Mouse (Mus musculus) hindbrain, embryonic 12.5 days (tissue): ENCODE data around the gene Itpr1. TPM values are rescaled to one million over a fixed set of nuclear protein-coding genes. Genes with fewer than 3 reads are reported as not detected.

Experiments used
- ATAC-seq: fragments of 200-750 bp; cut with Nextera tagmentation; 2 replicates; pipeline ENCODE4 v1.8.0; 2017; ENCODE audit warnings: moderate TSS enrichment; ENCODE audit not compliant: low FRiP score
- H3K27ac ChIP-seq: fragments of 300-500 bp; sonication (generic); 2 replicates; pipeline ENCODE4 v1.5.1; 2016; ENCODE audit warnings: mild to moderate bottlenecking
- H3K27me3 ChIP-seq: fragments of 300-500 bp; sonication (generic); 2 replicates; pipeline ENCODE4 v1.6.1; 2016; ENCODE audit warnings: mild to moderate bottlenecking
- H3K36me3 ChIP-seq: fragments of 300-500 bp; sonication (generic); 2 replicates; pipeline ENCODE4 v1.6.1; 2016; ENCODE audit warnings: mild to moderate bottlenecking
- H3K4me1 ChIP-seq: fragments of 300-500 bp; sonication (generic); 2 replicates; pipeline ENCODE4 v1.6.1; 2016
- H3K4me2 ChIP-seq: fragments of 300-500 bp; sonication (generic); replicated peaks from 2 replicates; pipeline ENCODE4 v1.6.1; 2016; ENCODE audit warnings: mild to moderate bottlenecking
- H3K4me3 ChIP-seq: fragments of 300-500 bp; sonication (generic); 2 replicates; pipeline ENCODE4 v1.5.1; 2016; ENCODE audit warnings: mild to moderate bottlenecking
- H3K9ac ChIP-seq: fragments of 300-500 bp; sonication (generic); 2 replicates; pipeline ENCODE4 v1.6.1; 2016; ENCODE audit warnings: mild to moderate bottlenecking, moderate library complexity
- H3K9me3 ChIP-seq: fragments of 300-500 bp; sonication (generic); replicated peaks from 2 replicates; pipeline ENCODE4 v1.6.1; 2016; ENCODE audit warnings: mild to moderate bottlenecking
- WGBS: fragments of 180-500 bp; shearing (Covaris S2); methylation state at CpG from one replicate; pipeline ENCODE4 v1.1.7; 2016; 5-methylcytosine and 5-hydroxymethylcytosine counted together
- polyA plus RNA-seq: library from polyadenylated mRNA; unstranded; fragments of >200 nt; fragmentation: Nextera tagmentation; extraction: Ambion mirVana; gene quantifications from 2 replicates; pipeline ENCODE4 v1.2.1, GENCODE M21; 2016

The Itpr1 gene
- polyA plus RNA-seq, 1 experiment from 2014 or later, result 8.2 TPM

DNA sequence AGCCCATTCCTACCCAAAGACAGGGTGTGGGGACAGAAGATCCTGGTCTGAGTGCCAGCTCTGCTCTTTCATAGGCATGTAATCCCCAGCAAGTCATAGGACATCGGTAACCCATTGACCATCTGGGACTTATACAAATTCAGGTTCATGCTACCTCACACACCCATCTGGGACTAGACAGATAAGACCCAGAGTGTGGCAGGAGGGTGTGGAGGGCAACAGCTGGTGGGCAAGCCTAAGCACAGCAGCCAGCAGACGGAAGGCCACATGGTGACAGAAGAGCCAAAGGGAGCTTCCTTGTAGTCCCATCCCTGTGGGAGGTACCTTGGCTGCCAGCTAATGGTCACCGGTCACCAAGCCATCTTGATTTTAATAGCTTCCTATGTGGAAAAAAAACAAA, 316.3 kb downstream of the Itpr1 start:
- 82% methylated on average over 3 of the region's 3 CpGs for WGBS
- no peak overlapping the region for H3K4me2 ChIP-seq
- H3K4me3 ChIP-seq, result no peak overlapping the region
- H3K9ac ChIP-seq, result no peak overlapping the region
- peaks cover 14% of the 10 kb centered on the region for H3K4me1 ChIP-seq
- H3K36me3 ChIP-seq, result no peaks in the 10 kb centered on the region
- no peaks in the 10 kb centered on the region for H3K27me3 ChIP-seq
- ATAC-seq, result no peak
- no peak overlapping the region for H3K27ac ChIP-seq
- no peaks in the 10 kb centered on the region for H3K9me3 ChIP-seq

DNA sequence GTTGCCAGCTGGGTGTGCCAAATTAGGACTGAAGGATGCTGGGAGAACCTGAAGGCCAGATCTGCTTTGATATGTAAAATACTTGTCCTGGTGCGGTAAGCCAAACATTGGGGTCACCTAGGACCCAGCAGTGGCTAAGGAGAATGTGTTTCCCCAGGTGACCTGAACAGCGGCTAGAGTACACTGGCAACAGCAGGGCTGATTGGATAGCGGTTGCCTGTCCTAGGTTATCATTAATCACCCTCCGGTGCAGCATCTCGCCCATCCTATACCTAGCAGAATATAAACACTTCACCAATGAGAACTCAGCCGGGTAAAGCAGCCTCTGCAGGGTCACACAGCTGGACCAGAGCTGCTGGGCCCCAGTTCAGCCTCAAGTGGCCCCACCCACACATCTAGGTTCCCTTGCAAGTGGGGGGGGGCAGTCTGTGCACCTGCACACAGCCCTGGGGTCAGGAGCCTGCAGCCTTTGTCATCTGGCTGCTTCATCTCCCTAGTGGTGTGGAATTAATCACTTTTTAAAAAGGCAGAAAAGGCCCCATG, 318.0 kb downstream of the Itpr1 start:
- Histone ChIP-seq H3K4me2 (no peak overlapping the region), H3K4me1 (peaks cover 14% of the 10 kb centered on the region), H3K4me3 (no peak overlapping the region), H3K9ac (no peak overlapping the region), H3K27me3 (no peaks in the 10 kb centered on the region), H3K9me3 (no peaks in the 10 kb centered on the region), H3K27ac (peak overlapping the region; percentile 56), H3K36me3 (no peaks in the 10 kb centered on the region)
- peak; percentile 79 for ATAC-seq
- 28% methylated on average over 6 of the region's 6 CpGs for WGBS

DNA sequence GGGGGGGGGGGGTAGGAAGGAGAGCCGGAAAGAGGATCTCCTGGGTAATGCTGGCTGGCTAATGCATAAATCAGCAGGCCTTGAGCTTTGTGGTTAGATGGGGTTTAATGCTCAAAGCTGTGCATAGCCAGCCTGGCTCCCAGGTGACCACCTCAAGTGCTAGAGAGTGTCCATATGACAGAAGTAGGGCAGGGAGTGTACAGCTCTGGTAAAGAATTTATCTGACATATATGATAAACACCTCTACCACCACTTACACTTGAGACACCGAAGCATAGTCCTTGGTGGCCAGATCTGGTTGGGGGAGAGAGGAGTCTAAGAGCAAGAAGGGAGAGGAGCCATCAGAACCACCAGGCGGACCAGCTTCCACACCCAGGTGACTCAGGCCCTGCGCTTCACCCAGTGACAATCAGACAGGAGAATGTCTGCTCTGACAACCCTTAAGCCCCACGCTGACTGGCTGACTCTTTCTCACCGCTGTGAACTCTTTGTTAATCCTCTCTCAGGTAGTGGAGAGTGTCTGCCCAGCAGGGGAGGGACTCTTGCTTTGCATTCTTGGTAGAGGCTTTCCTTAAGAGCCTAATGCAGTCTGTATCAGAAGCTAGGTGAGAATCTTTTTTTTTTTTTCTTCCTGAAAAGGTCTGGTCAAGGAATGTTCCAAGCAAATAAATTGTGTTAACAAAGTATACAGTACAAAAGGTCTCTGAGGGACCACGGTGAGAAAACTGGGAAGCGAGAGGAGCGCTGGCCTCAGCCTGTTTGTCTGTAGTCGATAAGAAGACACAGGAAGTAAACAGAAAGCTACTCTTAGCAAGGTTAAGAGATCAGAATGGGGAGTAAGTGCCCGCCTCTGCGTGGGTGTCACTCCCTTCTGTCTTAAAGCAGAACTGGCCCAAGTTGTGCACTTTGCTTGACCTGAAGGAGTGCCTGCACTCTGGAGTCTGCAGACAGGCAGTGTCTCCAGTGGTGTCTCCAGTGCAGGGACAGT, 318.7 kb downstream of the Itpr1 start:
- WGBS, result 38% methylated on average over 12 of the region's 12 CpGs
- H3K4me3 ChIP-seq, result no peak overlapping the region
- H3K4me1 ChIP-seq, result peaks cover 14% of the 10 kb centered on the region
- ATAC-seq, result peak; percentile 73
- H3K9ac ChIP-seq, result no peak overlapping the region
- H3K4me2 ChIP-seq, result no peak overlapping the region
- no peaks in the 10 kb centered on the region for H3K27me3 ChIP-seq
- H3K9me3 ChIP-seq, result no peaks in the 10 kb centered on the region
- peak overlapping the region; percentile 56 for H3K27ac ChIP-seq
- no peaks in the 10 kb centered on the region for H3K36me3 ChIP-seq

DNA sequence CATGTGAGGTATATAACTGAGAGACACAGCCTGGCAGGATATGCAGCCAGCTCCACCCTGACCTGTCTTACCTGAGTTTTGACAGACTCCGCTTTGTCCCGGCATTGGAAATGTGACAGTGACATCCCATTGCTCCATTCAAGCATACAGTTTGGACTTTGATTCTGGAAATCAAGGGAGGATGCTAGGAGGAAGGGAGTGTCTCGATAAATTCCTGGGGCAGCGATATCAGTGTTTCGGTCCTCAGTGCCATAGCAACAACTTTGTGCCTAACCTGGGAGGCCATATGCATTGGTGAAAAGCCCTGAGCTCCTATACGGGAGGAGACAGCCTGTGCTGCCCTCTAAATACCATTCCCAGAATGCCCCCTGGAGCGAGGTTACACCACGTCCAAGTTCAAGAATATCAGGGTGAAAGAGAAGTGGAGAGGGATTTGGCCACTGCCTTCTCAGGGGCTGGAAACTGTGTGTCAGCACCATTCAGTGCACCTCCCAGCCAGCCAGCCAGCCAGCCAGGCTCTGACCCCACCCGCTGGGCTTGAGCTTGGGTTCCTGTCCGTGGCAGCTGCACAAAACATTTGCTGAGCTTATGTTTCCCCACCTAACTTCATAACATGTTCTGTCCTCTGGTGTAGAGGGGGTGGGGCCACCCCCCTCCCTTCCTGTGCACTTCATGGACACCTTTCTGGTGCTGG, 319.7 kb downstream of the Itpr1 start:
- Histone ChIP-seq H3K36me3 (no peaks in the 10 kb centered on the region), H3K9ac (no peak overlapping the region), H3K27ac (no peak overlapping the region), H3K27me3 (no peaks in the 10 kb centered on the region), H3K4me3 (no peak overlapping the region), H3K9me3 (no peaks in the 10 kb centered on the region), H3K4me2 (no peak overlapping the region), H3K4me1 (peaks cover 14% of the 10 kb centered on the region)
- 84% methylated on average over 10 of the region's 10 CpGs for WGBS
- ATAC-seq, result no peak

DNA sequence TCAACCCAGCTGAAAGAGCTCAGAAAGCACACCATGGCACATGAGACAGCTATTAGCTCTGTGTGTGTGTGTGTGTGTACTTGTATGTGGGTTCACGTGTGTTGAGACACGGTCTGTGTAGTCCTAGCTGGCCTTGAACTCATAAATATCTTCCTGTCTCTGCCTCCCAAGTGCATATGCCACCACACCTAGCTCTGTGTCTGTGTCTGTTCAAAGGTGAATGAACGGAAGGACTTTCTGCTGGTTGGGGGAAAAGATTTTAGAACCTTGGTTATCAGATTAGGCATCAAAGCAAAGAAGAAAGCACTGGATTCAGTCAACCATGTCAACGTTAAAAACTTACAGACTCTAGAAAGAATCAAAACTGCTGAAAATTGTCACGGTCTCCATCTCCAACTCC, 321.2 kb downstream of the Itpr1 start:
- 91% methylated on average over 5 of the region's 5 CpGs for WGBS
- H3K4me3 ChIP-seq, result no peak overlapping the region
- H3K27ac ChIP-seq, result no peak overlapping the region
- H3K4me2 ChIP-seq, result no peak overlapping the region
- H3K9me3 ChIP-seq, result no peaks in the 10 kb centered on the region
- peaks cover 14% of the 10 kb centered on the region for H3K4me1 ChIP-seq
- no peaks in the 10 kb centered on the region for H3K36me3 ChIP-seq
- no peak overlapping the region for H3K9ac ChIP-seq
- ATAC-seq, result no peak
- H3K27me3 ChIP-seq, result no peaks in the 10 kb centered on the region

DNA sequence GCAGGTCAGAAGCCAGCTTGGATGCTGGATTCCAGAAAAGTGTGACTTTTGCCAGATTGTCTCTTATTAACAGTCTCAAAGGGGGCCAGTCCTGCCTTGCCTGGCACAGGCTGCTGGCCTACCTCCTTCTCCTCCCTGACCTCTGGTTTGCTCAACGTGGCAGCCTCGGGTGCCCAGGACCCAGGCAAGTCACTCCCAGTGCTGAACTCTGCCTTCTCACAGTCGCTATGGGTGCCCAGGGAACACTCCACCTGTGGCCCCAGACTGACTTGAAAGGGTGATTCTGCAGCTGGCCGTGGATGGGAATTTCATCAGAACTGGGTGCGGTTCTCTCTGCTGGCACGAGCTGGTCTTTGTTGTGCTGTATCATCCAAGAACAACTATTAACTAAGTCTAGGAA, 321.7 kb downstream of the Itpr1 start:
- no peak overlapping the region for H3K9ac ChIP-seq
- H3K27me3 ChIP-seq, result no peaks in the 10 kb centered on the region
- peaks cover 14% of the 10 kb centered on the region for H3K4me1 ChIP-seq
- no peak for ATAC-seq
- H3K4me2 ChIP-seq, result no peak overlapping the region
- no peak overlapping the region for H3K4me3 ChIP-seq
- 87% methylated on average over 6 of the region's 6 CpGs for WGBS
- H3K9me3 ChIP-seq, result no peaks in the 10 kb centered on the region
- no peaks in the 10 kb centered on the region for H3K36me3 ChIP-seq
- H3K27ac ChIP-seq, result no peak overlapping the region

DNA sequence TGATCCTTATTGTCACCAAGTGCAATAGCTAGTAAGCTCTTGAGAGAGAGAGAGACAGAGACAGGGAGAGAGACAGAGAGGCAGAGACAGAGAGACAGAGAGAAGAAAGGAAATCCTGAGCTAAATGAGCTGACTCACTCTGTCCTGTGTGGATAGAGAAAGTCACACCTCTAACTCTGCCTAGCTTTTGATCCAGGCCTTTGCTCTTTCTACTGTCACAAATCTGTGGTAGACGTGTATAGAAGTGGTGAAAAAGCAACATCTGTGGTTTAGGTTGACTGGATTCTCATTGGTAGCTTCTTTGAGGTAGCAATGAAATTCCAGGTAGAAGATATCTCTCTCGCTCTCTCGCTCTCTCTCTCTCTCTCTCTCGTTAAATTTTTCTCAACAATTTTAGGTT, 322.4 kb downstream of the Itpr1 start:
- no peak for ATAC-seq
- Histone ChIP-seq H3K4me3 (no peak overlapping the region), H3K36me3 (no peaks in the 10 kb centered on the region), H3K9ac (no peak overlapping the region), H3K27ac (no peak overlapping the region), H3K4me1 (peaks cover 14% of the 10 kb centered on the region), H3K9me3 (no peaks in the 10 kb centered on the region), H3K27me3 (no peaks in the 10 kb centered on the region), H3K4me2 (no peak overlapping the region)
- 90% methylated on average over 4 of the region's 4 CpGs for WGBS

DNA sequence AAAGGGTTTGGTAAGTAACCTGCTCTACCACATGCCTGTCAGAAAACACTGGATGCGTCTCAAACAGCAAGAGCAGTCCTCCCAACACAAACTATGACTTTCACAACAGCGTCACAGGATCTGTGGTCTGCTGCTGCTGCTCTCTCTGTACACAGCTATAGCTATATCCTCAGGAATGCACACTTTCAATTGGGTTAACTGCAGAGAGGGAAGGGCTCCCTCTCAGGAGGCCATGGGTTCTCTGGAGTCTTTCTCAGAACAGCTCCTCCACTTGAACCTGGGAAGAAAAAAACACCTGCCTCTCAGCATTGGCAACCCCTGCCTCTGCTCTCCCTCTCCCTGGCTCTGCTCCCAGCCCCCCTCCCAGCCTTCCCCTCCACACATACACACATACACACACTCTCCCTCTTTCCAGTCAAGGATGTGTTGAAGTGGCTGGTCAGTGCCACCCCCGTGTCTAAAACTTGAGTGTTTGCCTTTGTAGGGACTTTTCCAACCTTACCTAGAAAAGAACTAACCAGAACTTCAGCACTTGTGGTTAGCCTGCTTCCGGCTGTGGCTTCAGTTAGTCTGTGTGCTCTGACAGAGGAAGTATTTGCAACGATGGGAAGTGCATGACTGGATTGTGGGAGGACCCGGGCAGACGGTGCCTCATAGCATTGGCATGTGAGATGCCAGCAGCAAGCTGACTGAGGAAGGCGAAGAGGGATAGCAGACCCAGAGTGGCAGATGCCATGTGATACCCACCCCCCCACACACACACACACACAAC, 323.8 kb downstream of the Itpr1 start:
- H3K4me3 ChIP-seq, result no peak overlapping the region
- no peak overlapping the region for H3K4me2 ChIP-seq
- no peak overlapping the region for H3K27ac ChIP-seq
- H3K9ac ChIP-seq, result no peak overlapping the region
- H3K27me3 ChIP-seq, result no peaks in the 10 kb centered on the region
- H3K36me3 ChIP-seq, result no peaks in the 10 kb centered on the region
- 0 out of 2 replicates have a peak, but pooled peaks cover 3% of the 10 kb centered on the region for H3K4me1 ChIP-seq
- 87% methylated on average over 8 of the region's 8 CpGs for WGBS
- H3K9me3 ChIP-seq, result no peaks in the 10 kb centered on the region
- no peak for ATAC-seq

DNA sequence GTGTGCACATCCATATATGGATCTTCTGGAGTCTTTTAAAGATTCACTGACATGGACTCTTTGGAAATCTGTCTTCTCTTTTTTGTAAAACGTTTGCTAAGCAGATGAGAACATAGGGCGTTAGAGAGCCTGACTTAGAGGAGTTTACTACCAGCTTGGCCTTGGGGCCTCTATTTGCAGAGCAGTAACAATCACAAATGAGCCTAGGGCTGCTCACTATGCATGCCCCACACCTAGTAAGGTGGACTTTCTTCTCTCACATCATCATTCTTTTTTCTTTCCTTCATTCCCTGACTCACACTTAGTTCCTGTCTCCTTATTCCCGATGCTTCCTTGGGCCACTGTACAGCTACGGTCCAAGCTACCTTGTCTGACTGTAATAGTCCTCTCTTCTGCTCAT, 325.5 kb downstream of the Itpr1 start:
- Histone ChIP-seq H3K9ac (no peak overlapping the region), H3K4me2 (no peak overlapping the region), H3K27me3 (no peaks in the 10 kb centered on the region), H3K4me1 (no peaks in the 10 kb centered on the region), H3K4me3 (no peak overlapping the region), H3K27ac (no peak overlapping the region), H3K9me3 (no peaks in the 10 kb centered on the region), H3K36me3 (no peaks in the 10 kb centered on the region)
- WGBS, result 88% methylated on average over 4 of the region's 4 CpGs
- ATAC-seq, result no peak

DNA sequence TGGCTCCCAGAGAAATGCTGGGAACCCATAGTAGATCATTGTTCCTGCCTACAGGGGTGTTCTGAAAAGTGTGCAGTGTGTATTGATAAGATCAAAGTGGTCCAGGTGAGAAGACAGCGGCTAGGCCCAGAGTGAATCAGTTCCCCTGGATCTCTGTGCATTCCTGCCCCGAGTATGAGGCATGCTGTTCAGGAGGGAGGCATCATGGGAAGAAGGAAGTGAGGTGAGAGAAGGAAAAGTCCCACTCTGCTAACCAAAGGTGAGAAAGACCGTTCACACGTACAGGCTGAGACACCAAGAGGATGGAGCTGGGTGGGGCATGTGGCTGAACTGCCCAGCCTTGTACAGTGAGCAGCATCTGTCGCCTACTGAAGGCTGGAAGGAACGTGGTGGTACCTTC, 327.5 kb downstream of the Itpr1 start:
- Histone ChIP-seq H3K36me3 (no peaks in the 10 kb centered on the region), H3K27ac (no peak overlapping the region), H3K9me3 (no peaks in the 10 kb centered on the region), H3K4me3 (no peak overlapping the region), H3K9ac (no peak overlapping the region), H3K4me1 (no peaks in the 10 kb centered on the region), H3K4me2 (no peak overlapping the region), H3K27me3 (no peaks in the 10 kb centered on the region)
- no peak for ATAC-seq
- 89% methylated on average over 6 of the region's 6 CpGs for WGBS

DNA sequence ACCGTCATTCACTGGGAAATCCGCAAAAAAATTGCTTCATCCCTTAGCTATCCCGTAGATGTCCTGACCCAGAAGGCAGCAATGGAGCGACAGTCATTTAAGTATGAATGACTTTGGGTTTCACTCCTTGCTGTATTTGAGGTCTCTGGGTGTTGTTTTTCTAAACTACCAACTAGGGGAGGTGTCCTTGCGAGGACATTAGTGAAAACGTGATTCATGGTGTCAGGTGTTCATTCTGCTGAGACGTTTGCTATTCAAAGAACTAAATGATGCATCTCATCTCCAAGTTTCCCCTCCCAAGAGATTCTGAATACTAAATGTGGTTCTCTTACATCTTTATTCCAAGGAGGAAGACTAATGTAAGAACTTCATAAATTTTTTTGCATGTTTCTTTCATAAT, 332.0 kb downstream of the Itpr1 start:
- no peak overlapping the region for H3K27ac ChIP-seq
- H3K4me1 ChIP-seq, result no peaks in the 10 kb centered on the region
- no peak overlapping the region for H3K4me3 ChIP-seq
- H3K27me3 ChIP-seq, result no peaks in the 10 kb centered on the region
- H3K4me2 ChIP-seq, result no peak overlapping the region
- ATAC-seq, result no peak
- no peak overlapping the region for H3K9ac ChIP-seq
- H3K36me3 ChIP-seq, result no peaks in the 10 kb centered on the region
- WGBS, result 73% methylated on average over 7 of the region's 7 CpGs
- H3K9me3 ChIP-seq, result no peaks in the 10 kb centered on the region

DNA sequence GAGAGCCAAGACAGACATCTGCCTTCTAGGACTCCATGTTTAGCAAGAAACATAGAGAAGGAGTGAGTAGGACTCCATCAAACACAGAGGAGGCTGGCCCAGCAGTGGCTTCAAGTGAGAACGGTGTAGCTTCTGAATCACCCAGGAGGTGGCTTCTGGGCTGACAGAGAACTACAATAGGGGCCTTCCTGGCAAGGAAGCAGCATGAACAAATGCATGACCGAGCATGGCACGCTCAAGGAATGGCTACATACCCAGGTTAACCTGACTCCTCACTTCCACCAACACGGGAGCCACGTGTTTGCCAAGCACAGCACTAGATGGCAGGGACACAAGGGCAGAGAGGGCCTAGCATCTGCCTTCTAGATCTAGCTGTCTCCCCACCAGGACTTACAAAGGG, 332.6 kb downstream of the Itpr1 start:
- H3K36me3 ChIP-seq, result no peaks in the 10 kb centered on the region
- H3K4me1 ChIP-seq, result no peaks in the 10 kb centered on the region
- WGBS, result 77% methylated on average over 5 of the region's 5 CpGs
- H3K4me3 ChIP-seq, result no peak overlapping the region
- no peak for ATAC-seq
- H3K4me2 ChIP-seq, result no peak overlapping the region
- no peak overlapping the region for H3K9ac ChIP-seq
- no peaks in the 10 kb centered on the region for H3K9me3 ChIP-seq
- no peak overlapping the region for H3K27ac ChIP-seq
- H3K27me3 ChIP-seq, result no peaks in the 10 kb centered on the region
